Mouse (Mus musculus) left cerebral cortex, adult 8-10 months (tissue): ENCODE results near the gene Snrk. TPM values are rescaled to one million over a fixed set of nuclear protein-coding genes. Genes with fewer than 3 reads are reported as not detected.

Source experiments
- DNase-seq, 2 experiments: peaks; one replicate each; pipeline ENCODE4 v3.0.0; 2022; ENCODE audit warnings: low spot score in 2 of 2
- total RNA-seq, 4 experiments: library from RNA; stranded (reverse); gene quantifications; 2 replicates each; pipeline ENCODE4 v1.2.4; 2022

The Snrk gene
- total RNA-seq, 4 experiments from 2014 or later: 105 to 111 (median 109) TPM

DNA sequence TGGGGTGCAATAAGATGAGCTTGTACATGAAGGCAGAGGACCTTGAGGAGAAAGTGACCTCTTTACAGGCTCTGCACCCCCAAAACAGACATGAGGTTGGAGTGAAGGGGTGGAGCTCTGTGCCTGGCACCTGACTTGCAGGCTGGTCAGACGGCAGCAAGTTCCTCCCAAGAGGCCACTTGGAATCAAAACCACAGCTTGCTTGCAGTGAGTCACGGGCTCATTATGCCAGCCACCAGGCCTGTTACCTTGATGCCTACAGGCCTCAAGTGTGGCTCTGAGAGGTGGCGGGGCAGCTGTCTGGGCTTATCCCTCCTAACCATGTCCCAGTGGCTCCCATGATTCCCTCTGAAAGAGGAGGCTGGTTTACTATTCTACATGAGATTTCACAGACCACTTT is 63.0 kb downstream of the Snrk start:
- no peak for DNase-seq

- DNase-seq: no peak
Measured at GRCm38 (mm10) chr9:122183074-122183473, 66.0 kb downstream of the Snrk start.

- no peak for DNase-seq
Measured at GRCm38 (mm10) chr9:122184329-122184728, 67.3 kb downstream of the Snrk start.

DNA sequence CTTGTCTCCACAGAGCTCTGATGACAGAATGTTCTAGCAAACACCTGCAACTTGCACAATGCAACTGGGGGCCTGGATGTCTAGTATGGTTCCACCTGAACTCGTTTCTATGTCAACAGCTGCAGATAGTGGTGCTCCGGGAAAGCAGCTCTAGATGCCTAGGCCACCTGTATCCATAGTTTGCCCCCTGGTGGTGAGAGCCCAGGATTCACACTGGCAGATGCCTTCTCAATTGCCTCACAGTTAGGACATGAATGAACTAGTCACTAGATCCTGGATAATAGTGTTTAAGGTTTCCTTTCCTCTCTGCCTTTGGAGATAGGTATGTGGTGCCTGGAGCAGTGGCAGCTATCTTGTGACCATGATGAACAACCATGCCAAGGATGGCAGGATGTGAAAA is 68.0 kb downstream of the Snrk start:
- peak; percentile 44 to 54 for DNase-seq

GRCm38 (mm10) chr9:122185953-122186352 is 68.9 kb downstream of the Snrk start:
- no peak for DNase-seq

- DNase-seq: no peak
Measured at GRCm38 (mm10) chr9:122186643-122187226, 69.7 kb downstream of the Snrk start.

- no peak for DNase-seq
Measured at GRCm38 (mm10) chr9:122187451-122187921, 70.4 kb downstream of the Snrk start.

- no peak for DNase-seq
Measured at GRCm38 (mm10) chr9:122188724-122189123, 71.7 kb downstream of the Snrk start.

DNA sequence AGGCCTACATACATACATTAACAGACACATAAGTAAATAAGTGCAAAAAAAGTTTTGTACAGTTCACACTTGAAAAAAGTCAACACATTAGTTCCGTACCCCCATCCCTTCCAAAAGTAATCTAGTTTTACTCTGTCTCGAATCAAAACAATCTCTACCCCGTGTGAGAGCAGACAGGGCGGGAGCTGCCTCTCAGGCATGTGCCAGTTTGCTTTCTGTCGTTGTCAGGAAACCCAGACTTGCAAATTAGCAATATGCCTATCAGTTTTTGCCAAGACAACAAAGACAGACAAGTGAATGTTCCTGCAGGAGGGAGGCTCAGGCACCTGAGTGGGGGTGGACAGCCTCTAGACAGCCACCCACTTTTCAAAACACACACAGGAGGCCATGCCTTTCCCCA is 76.3 kb downstream of the Snrk start:
- DNase-seq: no peak

- no peak for DNase-seq
Measured at GRCm38 (mm10) chr9:122193823-122194222, 76.8 kb downstream of the Snrk start.

DNA sequence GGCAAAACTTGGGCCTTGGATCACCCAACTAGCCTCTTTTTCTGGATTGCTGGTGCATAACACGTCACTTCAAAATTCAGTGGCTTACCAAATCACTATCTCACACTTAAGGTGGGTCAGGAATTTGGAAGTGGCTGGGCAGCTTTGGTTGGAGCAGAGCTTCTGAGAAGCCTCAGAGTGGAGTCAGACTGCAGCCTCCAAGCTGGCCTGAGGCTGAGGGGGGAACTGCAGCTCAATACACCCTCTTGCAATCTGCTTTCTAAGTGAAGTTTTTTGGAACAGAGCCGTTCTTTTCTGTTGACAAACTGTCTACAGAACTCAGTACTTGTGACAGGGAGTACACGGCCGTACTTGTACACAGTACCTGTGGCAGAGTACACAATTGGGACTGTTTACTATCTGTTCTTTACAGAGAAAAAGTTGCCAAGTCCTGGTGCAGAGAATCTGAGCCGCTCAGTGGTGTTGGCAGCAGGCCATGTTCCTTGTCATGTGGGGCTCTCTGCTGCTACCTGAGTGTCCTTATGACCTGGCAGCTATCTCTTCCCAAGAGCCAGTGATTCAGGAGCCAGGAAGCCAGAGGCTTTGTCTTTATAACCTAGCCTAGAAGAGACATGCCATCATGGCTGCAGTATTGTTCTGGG is 78.1 kb downstream of the Snrk start:
- DNase-seq: no peak

GRCm38 (mm10) chr9:122197021-122197420 is 80.0 kb downstream of the Snrk start:
- no peak for DNase-seq

DNA sequence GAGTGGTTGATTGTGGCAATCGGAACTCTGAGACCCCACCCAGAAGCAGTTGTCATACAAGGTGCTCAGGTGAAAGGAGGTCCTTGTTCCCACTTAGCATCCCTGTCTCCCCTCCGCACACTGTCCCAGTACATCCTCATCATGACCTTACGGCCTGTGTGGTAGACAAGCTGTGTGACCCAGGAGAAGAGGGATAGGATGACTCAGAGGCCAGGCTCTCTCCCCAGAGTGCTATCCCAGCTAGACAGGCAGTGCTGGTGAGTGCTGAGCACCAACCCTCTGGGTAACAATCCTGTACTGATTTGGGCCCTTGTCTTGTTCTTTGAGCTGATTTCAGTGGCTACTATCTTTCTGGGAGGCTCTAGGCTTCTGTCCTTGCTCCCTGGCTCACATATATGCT is 81.6 kb downstream of the Snrk start:
- no peak for DNase-seq

DNA sequence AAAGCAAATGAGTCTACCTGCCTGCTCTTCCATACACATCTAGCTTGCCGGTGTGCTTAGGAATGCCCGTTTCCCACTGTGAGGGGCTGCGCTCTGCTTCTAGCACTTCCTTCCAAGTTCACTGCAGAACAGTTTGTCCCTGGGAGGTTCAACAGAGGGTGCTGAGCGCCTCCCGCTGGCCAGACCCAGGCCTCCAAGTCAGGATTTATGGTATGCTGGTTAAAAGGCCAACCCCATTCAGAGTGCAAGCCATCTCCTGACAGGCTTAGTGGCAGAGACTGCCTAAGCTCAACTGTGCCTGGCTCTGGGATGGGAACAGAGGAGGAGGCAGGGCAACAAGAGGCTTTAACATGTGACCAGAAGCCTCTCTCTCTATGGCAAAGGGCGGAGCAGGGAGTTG is 82.2 kb downstream of the Snrk start:
- peak in 1 of 2 experiments; percentile 23 for DNase-seq

DNA sequence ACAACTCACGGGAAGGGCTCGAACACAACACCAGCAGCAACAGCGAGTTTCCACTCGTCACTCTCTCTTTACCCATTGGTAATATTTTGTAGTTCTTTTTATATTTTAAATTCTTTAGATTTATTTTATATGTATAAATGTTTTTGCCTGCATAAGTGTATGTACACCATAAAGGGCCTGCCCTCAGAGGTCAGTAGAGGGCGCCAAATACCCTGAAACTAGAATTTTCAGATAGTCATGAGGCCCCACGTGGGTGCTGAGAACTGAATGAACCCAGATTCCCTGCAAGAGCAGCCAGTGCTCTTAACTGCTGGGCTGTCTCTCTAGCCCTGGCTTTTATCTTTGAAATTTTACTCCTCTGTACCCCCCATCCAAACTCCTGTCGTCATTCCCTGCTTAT is 87.4 kb downstream of the Snrk start:
- no peak for DNase-seq

GRCm38 (mm10) chr9:122205543-122206200 is 88.6 kb downstream of the Snrk start:
- DNase-seq: no peak

DNA sequence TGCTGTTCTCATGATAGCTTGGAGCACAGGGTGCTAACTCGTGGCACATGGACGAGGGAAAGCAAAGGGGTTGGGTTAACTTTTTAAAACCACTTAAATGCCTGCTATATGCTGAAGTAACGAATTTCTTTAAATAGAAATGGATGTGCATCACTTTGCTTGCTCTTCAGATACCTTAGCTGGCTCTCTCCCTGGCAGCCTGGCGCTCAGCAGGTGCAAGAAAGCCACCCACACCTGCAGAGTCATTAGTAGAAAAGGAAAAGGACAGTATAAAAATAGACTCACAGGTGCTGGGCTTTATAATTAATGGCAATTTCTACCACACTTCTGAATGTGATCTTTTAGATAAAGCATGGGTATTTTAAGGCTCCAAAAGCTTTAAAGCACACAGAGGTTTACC is 91.2 kb downstream of the Snrk start:
- no peak for DNase-seq

- no peak for DNase-seq
Measured at GRCm38 (mm10) chr9:122215118-122215517, 98.1 kb downstream of the Snrk start.

DNA sequence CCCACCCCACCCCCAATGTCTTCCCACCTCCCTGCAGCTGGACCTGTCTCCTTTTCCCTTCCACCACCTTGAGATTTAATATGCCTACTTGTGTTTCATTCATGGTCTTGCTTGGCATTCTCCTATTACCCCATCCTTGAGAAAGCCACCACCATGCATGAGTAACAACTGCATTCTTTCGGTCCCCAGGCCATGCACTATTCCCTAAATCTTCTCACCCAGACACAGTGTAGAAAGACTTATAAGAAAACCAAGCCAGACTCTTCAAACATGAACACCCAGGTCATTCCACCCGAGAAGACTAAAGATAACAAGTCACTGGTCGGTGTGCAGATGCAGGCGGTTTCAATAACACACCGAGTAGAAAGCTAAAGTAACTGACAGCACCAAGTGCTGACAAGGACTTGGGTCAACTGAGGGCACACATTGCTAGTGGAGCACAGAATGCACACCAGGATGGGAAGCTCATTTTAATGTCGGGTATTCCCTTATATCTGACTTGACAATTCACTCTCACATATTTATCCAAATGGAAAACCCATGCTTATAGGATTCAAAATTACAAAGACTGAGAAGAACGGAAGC is 100.0 kb downstream of the Snrk start:
- DNase-seq: no peak
